Mouse (Mus musculus) layer of hippocampus, adult 6 months (tissue): Measurements from ENCODE around the gene Gm5089. TPM values are rescaled to one million over a fixed set of nuclear protein-coding genes. Genes with fewer than 3 reads are reported as not detected.

ENCODE experiments used
- long read RNA-seq, 2 experiments: library from polyadenylated mRNA; unstranded; transcript quantifications; one replicate each; pipeline ENCODE4 v2.0.0; 2019 to 2020
- polyA plus RNA-seq: library from polyadenylated mRNA; unstranded; fragments of <200 nt; fragmentation: Nextera tagmentation; gene quantifications from 2 replicates; pipeline ENCODE4 v1.2.3, GENCODE M21; 2021

Gene Gm5089
- polyA plus RNA-seq: not detected in 2 replicates
- long read RNA-seq, experiment 1: 0 reads
- long read RNA-seq, experiment 2: 0 reads

DNA sequence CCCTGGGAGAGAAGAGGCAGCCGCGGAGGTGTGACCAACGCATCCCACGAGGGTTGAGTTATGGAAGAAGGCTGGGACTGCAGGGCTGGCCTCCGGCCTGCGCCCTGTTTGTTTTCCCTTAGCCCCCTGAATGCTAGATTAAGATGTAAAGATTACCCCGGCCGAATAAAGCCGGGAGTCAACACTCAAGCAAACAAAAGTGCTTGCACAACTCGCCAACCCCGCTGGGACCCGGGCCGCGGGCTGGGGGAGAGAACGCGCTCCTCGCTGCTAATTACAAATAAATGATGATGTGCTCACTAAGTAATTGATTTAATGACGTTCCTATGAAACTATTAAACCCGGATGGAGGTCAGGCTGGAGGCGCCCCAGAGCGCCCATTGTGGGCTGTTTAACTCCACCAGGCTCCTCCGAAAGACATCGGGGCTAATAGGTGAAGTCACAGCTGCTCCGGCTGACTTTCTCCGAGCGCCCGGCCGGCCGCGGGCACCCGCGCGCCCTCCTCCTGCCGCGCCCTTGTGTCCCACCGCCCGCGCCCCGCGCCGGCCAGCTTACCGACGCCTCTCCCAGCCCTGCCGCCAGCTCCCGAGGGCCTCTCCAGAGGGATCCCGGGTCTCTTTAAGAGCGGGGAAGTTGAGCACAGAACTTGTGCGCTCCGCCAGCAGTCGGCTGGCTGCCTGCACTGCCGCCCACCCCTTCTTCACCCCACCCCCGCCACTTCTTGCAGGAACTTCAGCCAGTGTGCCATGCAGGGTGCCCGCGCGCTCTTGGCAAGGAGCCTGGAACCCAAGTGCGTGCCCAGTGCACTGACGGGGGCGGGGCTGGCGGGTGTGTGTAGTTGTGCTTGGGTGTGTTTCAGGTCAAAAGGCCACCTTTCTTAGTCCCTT is at the start of gene Gm5089:
Gm5089 (minus strand) TSS at position 620 of the 887 bp plus-strand sequence.

DNA sequence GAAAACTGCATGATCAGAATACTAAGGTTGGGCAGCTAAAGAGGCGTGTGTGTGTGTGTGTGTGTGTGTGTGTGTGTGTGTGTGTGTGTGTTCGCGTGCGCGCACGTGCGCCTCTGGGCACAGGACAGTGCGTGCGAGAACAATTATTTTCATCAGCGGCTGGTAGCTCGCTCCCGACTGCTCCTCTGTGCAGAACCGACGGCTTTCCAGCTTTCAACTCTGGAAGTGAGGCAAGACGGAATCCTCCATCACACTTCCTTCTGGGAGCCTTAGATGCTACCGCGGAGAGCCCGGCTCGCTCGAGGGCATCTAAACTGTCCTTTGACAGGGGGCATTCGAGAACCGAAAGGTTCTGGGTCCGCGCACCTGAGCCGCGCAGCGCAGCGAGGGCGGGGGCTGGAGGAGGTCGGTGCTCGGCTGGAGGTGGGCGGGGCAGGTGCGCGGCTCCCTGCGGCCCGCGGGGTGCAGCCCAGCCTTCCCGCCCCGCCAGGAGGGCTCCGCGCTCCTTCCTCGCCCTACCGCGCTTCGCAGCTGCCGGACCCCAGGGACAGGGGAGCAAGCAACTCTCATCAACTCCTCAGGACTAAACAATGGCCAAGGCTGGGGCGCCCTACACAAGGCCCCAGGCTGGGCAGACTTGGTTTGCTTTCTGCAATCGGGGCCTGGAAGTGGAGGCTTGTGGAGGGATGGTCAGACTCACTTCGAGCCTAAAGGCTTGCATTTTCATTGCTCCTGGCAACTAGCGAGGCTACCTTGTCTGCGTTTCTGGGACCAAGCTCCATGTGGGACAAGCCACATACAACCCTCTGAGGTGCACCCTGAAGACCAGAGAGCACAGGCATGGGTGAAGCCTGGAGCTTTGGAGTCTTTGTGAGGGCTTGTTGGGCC is 39.8 kb upstream of the Gm5089 start, which contains the start of gene Gm10837:
Gm10837 (plus strand) TSS at position 146 of the 888 bp plus-strand sequence.

DNA sequence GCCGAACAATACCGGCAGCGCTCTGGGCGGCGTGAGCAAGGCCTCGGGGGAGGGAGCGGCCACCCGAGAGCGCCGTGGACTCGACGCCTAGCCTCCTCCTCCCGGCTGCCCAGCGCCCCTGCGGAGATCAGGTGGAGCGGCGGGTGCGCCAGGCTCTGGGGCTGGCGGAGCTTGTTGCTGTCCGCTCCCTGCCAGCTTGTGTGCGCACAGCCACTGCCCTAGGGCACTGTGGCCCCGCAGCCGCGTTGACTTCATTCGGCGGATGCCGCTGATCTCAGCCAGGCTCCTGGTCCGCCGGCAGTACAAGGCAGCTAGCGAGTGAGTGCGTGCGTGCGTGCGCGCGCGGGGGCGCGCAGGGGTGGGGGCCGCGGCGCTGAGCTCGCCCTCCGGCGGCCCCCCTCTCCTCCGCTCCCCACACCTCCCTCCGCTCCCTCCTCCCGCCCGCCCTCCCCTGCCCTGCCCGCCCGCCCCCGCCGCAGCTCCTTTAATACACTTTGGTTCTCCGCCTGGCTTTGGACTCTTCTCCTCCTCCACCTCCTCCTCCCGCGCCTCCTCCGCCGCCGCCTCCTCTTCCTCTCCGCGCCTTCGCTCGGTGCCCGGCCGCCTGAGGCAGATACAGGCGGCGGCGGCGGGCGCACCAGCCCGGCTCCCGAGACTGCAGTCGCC is 24.1 kb upstream of the Gm5089 start, which contains the start of gene Zic2:
Zic2 (plus strand) TSS at position 545 of the 666 bp plus-strand sequence.

DNA sequence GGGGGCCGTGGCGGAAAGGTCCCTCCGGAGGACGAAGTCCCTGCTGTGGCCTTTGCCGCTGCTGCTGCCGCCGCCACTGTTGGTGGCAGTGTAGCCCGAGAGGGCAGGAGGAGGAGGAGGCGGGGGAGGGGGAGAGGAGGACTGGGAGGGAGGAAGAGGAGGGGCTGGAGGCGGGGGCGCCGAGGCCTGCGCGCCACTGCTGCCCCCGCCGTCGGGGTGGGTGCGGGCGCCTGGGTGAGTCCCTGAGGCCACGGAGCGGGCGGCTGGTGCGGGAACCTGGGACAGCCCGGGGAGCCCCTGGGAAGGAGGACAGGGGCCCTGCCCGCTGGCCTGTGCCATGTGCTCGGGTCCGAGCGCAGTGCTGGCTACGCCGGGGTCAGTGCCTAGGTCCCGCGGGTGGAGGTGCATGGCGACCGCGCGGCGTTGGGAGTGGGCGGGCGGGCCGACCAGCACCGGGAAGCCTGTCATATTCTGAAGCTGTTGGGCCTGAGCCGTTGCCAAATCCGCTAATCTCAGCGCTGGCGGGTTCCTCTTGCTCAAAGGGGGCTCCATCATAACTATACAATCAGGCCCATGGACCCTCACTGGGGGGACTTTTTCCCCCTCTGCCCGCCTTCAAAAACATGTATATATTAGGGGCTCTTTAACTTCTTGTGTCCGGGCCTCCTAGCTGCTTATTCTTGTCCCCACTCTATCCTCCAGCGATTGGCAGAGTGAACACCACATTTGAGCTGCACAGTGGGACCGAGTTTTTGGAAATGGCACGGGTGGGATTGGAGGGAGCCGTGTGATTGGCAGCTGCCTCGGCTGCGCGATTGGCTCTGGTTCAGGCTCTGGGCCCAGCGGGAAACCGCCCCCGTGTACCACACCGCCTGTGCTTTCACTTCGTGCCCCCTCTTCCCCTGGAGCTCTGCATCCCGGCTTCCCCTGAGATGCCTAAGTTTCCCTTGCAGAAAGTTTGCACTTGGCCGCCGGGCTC is 14.1 kb upstream of the Gm5089 start, which contains the start of gene Zic5:
Zic5 (minus strand) TSS at position 915 of the 979 bp plus-strand sequence.

Other genes with a start within 250 kb of the Gm5089 start
- 1.6 and 1.9 TPM in 2 replicates for gene Zic5, start 14.6 kb upstream of the Gm5089 start, polyA plus RNA-seq
- 4.7 and 5.9 TPM in 2 replicates for gene Zic2, start 24.3 kb upstream of the Gm5089 start, polyA plus RNA-seq
- 0.09 TPM in 1 of 2 replicates, not detected in the other for gene Gm10837, start 39.5 kb upstream of the Gm5089 start, polyA plus RNA-seq
- 14.8 and 20.5 TPM in 2 replicates for gene Pcca, start 83.2 kb upstream of the Gm5089 start, polyA plus RNA-seq